Mouse (Mus musculus) intestine, embryonic 15.5 days (tissue): ENCODE data around the gene Tecr. TPM values are rescaled to one million over a fixed set of nuclear protein-coding genes. Genes with fewer than 3 reads are reported as not detected.
A peak's percentile ranks its signal among the peaks of the same experiment; 100 is the strongest.

Experiments used
- ATAC-seq: fragments of 200-750 bp; cut with Nextera tagmentation; 2 replicates; pipeline ENCODE4 v1.8.0; 2017; ENCODE audit warnings: moderate TSS enrichment, moderate library complexity
- H3K27ac ChIP-seq: fragments of 300-500 bp; sonication (generic); 2 replicates; pipeline ENCODE4 v1.5.1; 2015; ENCODE audit warnings: mild to moderate bottlenecking, inconsistent platforms
- H3K27me3 ChIP-seq: fragments of 300-500 bp; sonication (generic); replicated peaks from 2 replicates; pipeline ENCODE4 v1.6.1; 2015; ENCODE audit warnings: inconsistent platforms
- H3K36me3 ChIP-seq: fragments of 300-500 bp; sonication (generic); 2 replicates; pipeline ENCODE4 v1.6.1; 2015; ENCODE audit warnings: inconsistent platforms
- H3K4me1 ChIP-seq: fragments of 300-500 bp; sonication (generic); replicated peaks from 2 replicates; pipeline ENCODE4 v1.6.1; 2015; ENCODE audit warnings: inconsistent platforms
- H3K4me2 ChIP-seq: fragments of 300-500 bp; sonication (generic); replicated peaks from 2 replicates; pipeline ENCODE4 v1.6.1; 2015; ENCODE audit warnings: mild to moderate bottlenecking, inconsistent platforms
- H3K4me3 ChIP-seq: fragments of 300-500 bp; sonication (generic); replicated peaks from 2 replicates; pipeline ENCODE4 v1.5.1; 2015; ENCODE audit warnings: inconsistent platforms
- H3K9ac ChIP-seq: fragments of 300-500 bp; sonication (generic); 2 replicates; pipeline ENCODE4 v1.6.1; 2015; ENCODE audit warnings: inconsistent platforms
- H3K9me3 ChIP-seq: fragments of 300-500 bp; sonication (generic); 2 replicates; pipeline ENCODE4 v1.6.1; 2016; ENCODE audit warnings: inconsistent platforms
- WGBS: fragments of 180-500 bp; shearing (Covaris S2); methylation state at CpG from one replicate; pipeline ENCODE4 v1.1.7; 2015; 5-methylcytosine and 5-hydroxymethylcytosine counted together
- polyA plus RNA-seq: library from polyadenylated mRNA; unstranded; fragments of >200 nt; fragmentation: Nextera tagmentation; extraction: Ambion mirVana; gene quantifications from 2 replicates; pipeline ENCODE4 v1.2.1, GENCODE M21; 2015

Tecr gene
- polyA plus RNA-seq, 1 experiment from 2014 or later: 610 TPM

DNA sequence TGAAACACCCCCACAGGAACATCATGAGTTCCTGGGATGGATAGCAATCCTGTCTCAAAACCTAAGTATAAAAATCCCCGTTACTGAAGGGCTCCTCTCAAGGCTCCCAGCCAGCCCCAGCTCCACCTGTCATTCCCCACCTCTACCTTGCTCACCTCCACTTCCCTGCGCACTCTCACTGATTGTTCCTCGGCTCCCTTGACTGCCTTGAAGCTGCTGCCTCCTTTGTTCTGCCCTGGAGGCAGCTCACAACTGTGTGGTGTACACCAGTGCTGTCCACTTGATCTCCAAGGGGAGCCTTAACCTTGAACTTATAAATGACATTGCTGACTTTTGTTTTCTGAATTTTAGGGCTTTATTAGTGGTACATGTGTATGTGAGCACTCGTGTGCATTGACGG is 39.6 kb downstream of the Tecr start:
- Histone ChIP-seq H3K27ac (no peak overlapping the region), H3K4me2 (peak overlapping the region; percentile 82), H3K27me3 (no peaks in the 10 kb centered on the region), H3K9ac (peak overlapping the region; percentile 72; the same call in 1 of the 2 replicates), H3K4me1 (peaks cover 15% of the 10 kb centered on the region), H3K4me3 (peak overlapping the region; percentile 76; the same call in 1 of the 2 replicates), H3K9me3 (no peaks in the 10 kb centered on the region), H3K36me3 (peaks cover 26% of the 10 kb centered on the region)
- 68% methylated on average over 5 of the region's 5 CpGs for WGBS
- no peak for ATAC-seq

DNA sequence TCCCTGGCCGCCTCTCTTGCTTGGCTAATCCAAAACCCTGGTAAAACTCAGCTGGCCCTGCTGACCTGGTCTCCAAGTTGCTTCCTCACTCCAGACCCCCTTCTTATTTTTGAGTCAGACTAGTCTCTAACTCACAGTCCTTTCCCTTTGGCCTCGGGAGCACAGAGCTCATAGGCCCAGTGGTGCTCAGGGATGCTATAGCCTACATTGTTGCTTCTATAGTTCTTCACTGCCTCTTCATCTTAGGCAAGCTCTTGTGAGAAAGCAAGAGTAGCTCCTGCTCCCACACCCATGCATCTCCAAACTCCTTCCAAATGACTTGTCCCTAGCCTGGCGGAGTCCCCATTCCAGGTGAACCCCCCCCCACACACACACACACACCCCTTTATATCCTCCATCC is 40.1 kb downstream of the Tecr start:
- Histone ChIP-seq H3K4me1 (peaks cover 15% of the 10 kb centered on the region), H3K36me3 (peaks cover 25% of the 10 kb centered on the region), H3K9ac (peak overlapping the region; percentile 72), H3K9me3 (no peaks in the 10 kb centered on the region), H3K4me3 (peak overlapping the region; percentile 76), H3K4me2 (peak overlapping the region; percentile 82), H3K27me3 (no peaks in the 10 kb centered on the region), H3K27ac (no peak overlapping the region)
- no peak for ATAC-seq
- 49% methylated on average over 3 of the region's 3 CpGs for WGBS

DNA sequence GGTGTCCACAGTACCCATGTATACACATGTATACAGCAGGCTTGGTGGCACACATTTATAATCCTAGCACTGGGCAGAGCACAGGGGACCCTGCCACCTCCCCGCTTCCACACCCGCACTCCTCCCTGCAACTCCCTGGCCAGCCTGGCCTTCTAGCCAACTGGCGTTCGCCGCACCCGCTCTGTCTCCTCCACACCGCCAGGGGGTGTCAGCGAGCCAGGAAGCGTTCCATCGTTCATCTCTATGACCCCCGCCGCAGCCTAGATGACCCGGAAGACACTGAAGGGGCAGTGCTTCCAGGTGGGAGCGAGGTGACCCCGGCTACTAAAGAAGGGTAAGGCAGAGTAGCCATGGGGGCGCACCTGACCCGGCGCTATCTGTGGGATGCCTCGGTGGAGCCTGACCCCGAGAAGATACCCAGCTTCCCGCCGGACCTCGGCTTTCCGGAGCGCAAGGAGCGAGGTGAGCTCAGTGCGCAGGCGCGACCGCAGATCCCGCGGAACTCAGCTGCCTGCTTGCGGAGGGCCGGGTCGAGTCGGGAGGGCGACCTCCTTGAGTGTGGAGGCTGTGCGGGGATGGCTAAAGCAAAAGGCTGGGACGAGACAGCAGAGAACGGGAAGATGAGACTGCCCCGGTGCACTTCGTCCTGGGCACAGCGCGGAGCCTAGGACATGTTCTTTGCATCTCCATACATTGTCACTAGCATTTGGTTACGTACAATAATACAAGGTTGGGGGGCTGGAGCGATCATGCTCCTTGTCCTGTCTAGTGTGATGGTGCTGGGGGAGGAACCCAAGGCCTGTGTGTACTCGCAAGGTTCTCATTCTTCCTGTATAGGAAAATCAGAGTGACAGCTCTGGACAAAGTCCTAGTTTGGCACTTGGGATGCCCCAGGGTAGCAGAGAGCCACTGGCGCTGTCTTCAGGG is 41.0 kb downstream of the Tecr start, which contains the start of gene Ndufb7:
Gene Ndufb7, plus strand, starts transcription at position 203 of the 927 bp plus-strand sequence.
- Histone ChIP-seq H3K27me3 (no peaks in the 10 kb centered on the region), H3K4me3 (peak within 1 kb of the TSS; percentile 76), H3K36me3 (peaks cover 16% of the 10 kb centered on the region), H3K27ac (peak within 1 kb of the TSS; percentile 61; the same call in 1 of the 2 replicates), H3K4me2 (peak within 1 kb of the TSS; percentile 82), H3K9ac (peak within 1 kb of the TSS; percentile 72), H3K9me3 (no peaks in the 10 kb centered on the region), H3K4me1 (peaks cover 15% of the 10 kb centered on the region)
- under 1% methylated on average over 48 of the region's 48 CpGs for WGBS
- peak; percentile 91 for ATAC-seq

DNA sequence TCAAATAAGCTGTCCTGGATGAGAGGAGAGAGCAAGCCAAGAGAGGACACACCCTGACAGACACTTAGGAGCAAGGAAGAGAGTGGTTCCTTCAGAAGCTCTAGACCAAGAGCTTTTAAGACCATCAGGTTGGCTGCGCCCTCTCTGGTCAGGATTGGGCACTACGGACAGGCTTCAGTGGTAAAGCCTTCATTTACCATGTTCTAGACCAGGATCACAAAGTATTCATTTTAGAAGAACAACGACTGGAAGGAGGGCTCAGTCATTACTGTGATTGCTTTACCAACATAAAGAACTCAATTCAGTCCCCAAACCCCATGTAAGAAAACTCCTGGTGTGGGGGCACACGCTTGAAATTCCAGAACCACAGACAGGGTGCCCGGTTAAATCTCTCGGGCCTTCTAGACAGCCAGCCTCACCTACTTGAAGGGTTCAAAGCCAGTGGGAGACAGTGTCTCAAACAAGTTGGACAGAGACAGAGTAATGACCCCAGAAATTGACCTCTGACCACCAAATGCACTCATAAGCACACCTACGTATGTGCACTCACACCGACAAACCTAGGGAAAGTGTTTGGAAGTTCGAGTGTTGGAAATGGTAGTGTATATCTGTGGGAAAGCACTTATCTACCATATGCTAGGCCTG is 41.9 kb downstream of the Tecr start:
- Histone ChIP-seq H3K27ac (no peak overlapping the region), H3K4me1 (peaks cover 15% of the 10 kb centered on the region), H3K36me3 (0 out of 2 replicates have a peak, but pooled peaks cover 9% of the 10 kb centered on the region), H3K9ac (no peak overlapping the region), H3K9me3 (no peaks in the 10 kb centered on the region), H3K4me3 (no peak overlapping the region), H3K27me3 (no peaks in the 10 kb centered on the region), H3K4me2 (no peak overlapping the region)
- WGBS: 77% methylated on average over 9 of the region's 9 CpGs
- ATAC-seq: peak; percentile 4; the same call in 1 of the 2 replicates

DNA sequence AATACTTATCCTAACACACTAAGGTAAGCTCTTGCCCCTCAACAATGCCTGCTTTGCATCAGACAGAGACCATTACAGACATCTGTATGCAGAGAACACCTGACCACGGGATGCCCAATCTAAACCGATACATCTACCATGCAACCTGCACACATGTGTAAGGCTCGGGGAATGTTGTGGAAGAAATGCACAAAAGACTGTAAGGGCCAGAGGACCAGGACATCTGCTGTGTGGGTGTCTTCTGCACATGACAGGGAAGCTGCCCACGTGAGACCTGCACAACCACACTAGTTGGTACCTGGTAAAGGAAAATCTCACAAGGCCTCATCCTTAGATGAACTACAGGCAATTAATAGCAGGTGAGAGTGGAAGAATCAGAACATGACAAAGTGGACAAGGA is 44.5 kb downstream of the Tecr start:
- Histone ChIP-seq H3K9me3 (no peaks in the 10 kb centered on the region), H3K4me3 (no peak overlapping the region), H3K4me1 (peaks cover 11% of the 10 kb centered on the region), H3K27ac (no peak overlapping the region), H3K4me2 (no peak overlapping the region), H3K36me3 (no peaks in the 10 kb centered on the region), H3K27me3 (no peaks in the 10 kb centered on the region), H3K9ac (no peak overlapping the region)
- ATAC-seq: no peak
- WGBS: 76% methylated on average over 4 of the region's 4 CpGs

DNA sequence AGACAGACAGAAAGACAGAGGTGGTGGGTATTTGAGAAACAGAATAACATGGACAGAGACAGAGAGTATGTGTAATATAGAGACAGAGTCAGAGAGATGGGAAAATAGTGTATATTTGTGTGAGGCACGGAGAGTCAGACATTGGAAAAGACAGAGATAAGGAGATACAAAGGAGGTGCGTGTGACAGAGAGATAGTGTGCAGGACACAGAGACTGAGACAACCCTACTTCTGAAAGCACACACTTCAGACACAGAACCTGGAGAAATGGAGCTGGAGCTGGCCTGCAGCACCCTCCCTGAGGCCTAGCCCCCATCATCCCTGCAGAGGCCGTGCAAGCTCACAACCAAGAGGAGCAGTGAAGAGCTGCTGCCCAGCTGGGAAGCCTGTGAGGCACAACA is 45.1 kb downstream of the Tecr start:
- H3K36me3 ChIP-seq: no peaks in the 10 kb centered on the region

DNA sequence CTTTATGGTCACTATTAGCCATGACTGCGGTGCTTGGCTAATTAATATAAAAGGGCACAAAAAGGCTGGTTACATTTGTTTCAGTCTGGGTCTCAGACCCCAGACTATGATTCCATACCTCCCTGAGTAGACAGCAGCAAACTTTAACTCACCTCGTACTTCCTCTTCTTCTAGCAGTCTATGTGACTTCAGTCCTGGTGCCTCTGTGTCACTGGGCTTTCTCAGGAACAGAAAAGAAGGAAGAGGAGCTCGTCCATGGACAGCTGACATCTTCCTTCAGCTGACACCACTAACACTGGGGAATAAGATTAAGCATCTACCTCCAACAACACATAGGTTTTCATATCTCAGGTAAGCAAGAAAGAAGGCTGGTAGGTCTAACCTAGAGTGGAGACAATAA is 72.0 kb downstream of the Tecr start, which contains the start of gene Olfr370:
Gene Olfr370, plus strand, starts transcription at position 45 of the 400 bp plus-strand sequence.
- WGBS: 78% methylated on average over 3 of the region's 3 CpGs
- Histone ChIP-seq H3K4me3 (no peak within 1 kb of the TSS), H3K27ac (no peak within 1 kb of the TSS), H3K9me3 (no peaks in the 10 kb centered on the region), H3K9ac (no peak within 1 kb of the TSS), H3K27me3 (no peaks in the 10 kb centered on the region), H3K4me2 (no peak within 1 kb of the TSS), H3K36me3 (no peaks in the 10 kb centered on the region), H3K4me1 (no peaks in the 10 kb centered on the region)
- ATAC-seq: no peak

More for the DNA sequence above, 45.1 kb downstream of the Tecr start:
- no peak overlapping the region for H3K4me3 ChIP-seq
- 77% methylated on average over 3 of the region's 3 CpGs for WGBS
- ATAC-seq: no peak
- no peak overlapping the region for H3K4me2 ChIP-seq
- H3K27me3 ChIP-seq: no peaks in the 10 kb centered on the region
- peaks cover 5% of the 10 kb centered on the region for H3K4me1 ChIP-seq
- no peaks in the 10 kb centered on the region for H3K9me3 ChIP-seq
- no peak overlapping the region for H3K9ac ChIP-seq
- H3K27ac ChIP-seq: no peak overlapping the region

DNA sequence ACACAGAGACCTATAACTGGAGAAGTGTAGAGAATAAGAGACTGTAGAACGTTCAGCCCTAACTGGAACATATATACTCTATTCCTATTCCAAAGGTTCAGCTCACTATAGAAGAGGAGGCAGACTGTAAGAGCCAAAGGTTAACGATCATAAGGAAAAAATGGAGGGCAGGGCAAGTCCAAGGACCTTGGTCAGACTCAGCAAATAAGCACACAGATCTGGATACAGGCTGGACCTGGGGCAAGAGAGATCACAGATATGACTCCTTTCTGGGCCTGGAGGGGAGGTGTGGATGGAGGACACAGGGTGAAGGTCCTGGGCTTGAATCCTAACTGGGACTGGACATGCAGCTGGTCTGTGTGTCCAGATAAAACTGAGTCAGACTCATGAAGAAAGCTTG is 73.0 kb downstream of the Tecr start:
- no peaks in the 10 kb centered on the region for H3K4me1 ChIP-seq
- WGBS: 80% methylated on average over 2 of the region's 2 CpGs
- no peaks in the 10 kb centered on the region for H3K27me3 ChIP-seq
- no peak overlapping the region for H3K4me3 ChIP-seq
- H3K4me2 ChIP-seq: no peak overlapping the region
- H3K36me3 ChIP-seq: no peaks in the 10 kb centered on the region
- ATAC-seq: no peak; the same call in 1 of the 2 replicates
- no peaks in the 10 kb centered on the region for H3K9me3 ChIP-seq
- no peak overlapping the region for H3K27ac ChIP-seq
- H3K9ac ChIP-seq: no peak overlapping the region

Other genes starting within 250 kb of the Tecr start
- 0.48 and 0.55 TPM in 2 replicates for gene Clgn, start 218.1 kb downstream of the Tecr start, polyA plus RNA-seq
- 96.0 and 117 TPM in 2 replicates for gene Scoc, start 149.6 kb downstream of the Tecr start, polyA plus RNA-seq
- gene Olfr370, start 72.2 kb downstream of the Tecr start, polyA plus RNA-seq: not detected in 2 replicates
- gene Ndufb7, start 41.3 kb downstream of the Tecr start, polyA plus RNA-seq: 370 and 398 TPM in 2 replicates
- 47.0 and 48.2 TPM in 2 replicates for gene Dnajb1, start 222 bp upstream of the Tecr start, polyA plus RNA-seq
- gene Gipc1, start 44.7 kb upstream of the Tecr start, polyA plus RNA-seq: 163 and 166 TPM in 2 replicates
- 1.2 and 1.6 TPM in 2 replicates for gene Ptger1, start 58.7 kb upstream of the Tecr start, polyA plus RNA-seq
- 34.4 and 35.2 TPM in 2 replicates for gene Pkn1, start 91.2 kb upstream of the Tecr start, polyA plus RNA-seq
- 215 and 226 TPM in 2 replicates for gene Ddx39, start 107.2 kb upstream of the Tecr start, polyA plus RNA-seq
- 32.3 and 35.4 TPM in 2 replicates for gene Adgre5, start 133.4 kb upstream of the Tecr start, polyA plus RNA-seq